ENCODE assay signal across 8 mouse cellular contexts in the genomic region with DNA sequence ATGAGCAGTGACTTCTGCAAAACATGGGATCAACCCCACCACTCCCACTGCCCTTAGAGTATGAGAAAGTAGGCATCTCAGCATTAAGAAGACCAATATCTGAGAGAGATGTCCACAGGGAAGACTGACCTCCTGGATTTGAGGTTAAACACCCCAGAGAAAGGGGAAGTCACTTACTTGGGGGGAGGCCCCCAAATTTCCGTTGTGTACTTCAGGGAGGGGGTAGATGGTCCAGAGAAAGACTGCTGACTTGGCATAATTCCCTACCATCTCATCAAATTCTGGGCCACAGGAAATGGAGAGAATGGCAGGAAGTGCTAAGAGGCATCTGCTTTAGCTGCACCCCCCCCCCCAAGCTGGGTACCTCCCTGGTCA. TPM values are rescaled to one million over a fixed set of nuclear protein-coding genes. Genes with fewer than 3 reads are reported as not detected.
DNase-seq lines count a peak whose midpoint lies in the region; ATAC-seq and TF ChIP-seq lines count a peak whose summit lies in the region.

No protein-coding gene starts in this region.

- TF ChIP-seq CTCF in small intestine, adult 2 months (IDR thresholded peaks at IDR 0.05; ENCODE audit: extremely low read depth, insufficient read length, insufficient replicate concordance, low read depth, low read length) = no peak

- H3K27ac ChIP-seq in forebrain, embryonic 13.5 days = no peak overlapping the region
- no peak overlapping the region for H3K27ac ChIP-seq in limb, embryonic 12.5 days
- peak overlapping the region; percentile 50 for H3K27ac ChIP-seq in small intestine, adult 2 months (ENCODE audit: insufficient read depth, low read depth, low read length)

- no peak for ATAC-seq in forebrain, embryonic 13.5 days
- no peak for ATAC-seq in limb, embryonic 12.5 days (ENCODE audit: insufficient number of reproducible peaks, insufficient read depth, low FRiP score, low TSS enrichment, low read depth)

- no peaks in the 10 kb centered on the region for H3K27me3 ChIP-seq in forebrain, embryonic 13.5 days
- no peaks in the 10 kb centered on the region for H3K27me3 ChIP-seq in limb, embryonic 12.5 days
- H3K27me3 ChIP-seq in small intestine, adult 2 months (ENCODE audit: control insufficient read depth, insufficient read depth, low read length) = no peaks in the 10 kb centered on the region

- H3K4me3 ChIP-seq in forebrain, embryonic 13.5 days = peak overlapping the region; percentile 80
- peak overlapping the region; percentile 78 for H3K4me3 ChIP-seq in limb, embryonic 12.5 days (replicated peaks)
- H3K4me3 ChIP-seq in small intestine, adult 2 months (ENCODE audit: low read depth, low read length) = peak overlapping the region; percentile 55

- H3K36me3 ChIP-seq in forebrain, embryonic 13.5 days (ENCODE audit: poor library complexity, severe bottlenecking) = peaks cover 30% of the 10 kb centered on the region
- peaks cover 31% of the 10 kb centered on the region for H3K36me3 ChIP-seq in limb, embryonic 12.5 days
- peaks cover 16% of the 10 kb centered on the region; the same call in 1 of the 2 replicates for H3K36me3 ChIP-seq in small intestine, adult 2 months (ENCODE audit: control insufficient read depth, insufficient read depth, low read length)

- peaks cover 33% of the 10 kb centered on the region for H3K4me1 ChIP-seq in forebrain, embryonic 13.5 days
- peaks cover 15% of the 10 kb centered on the region for H3K4me1 ChIP-seq in limb, embryonic 12.5 days (replicated peaks)
- H3K4me1 ChIP-seq in small intestine, adult 2 months (ENCODE audit: control insufficient read depth, insufficient read depth, insufficient read length, low read length) = no peaks in the 10 kb centered on the region

- TF ChIP-seq POLR2A in small intestine, adult 2 months (IDR thresholded peaks at IDR 0.05; ENCODE audit: low read depth, low read length) = no peak

- H3K9me3 ChIP-seq in forebrain, embryonic 13.5 days (replicated peaks) = no peaks in the 10 kb centered on the region
- no peaks in the 10 kb centered on the region for H3K9me3 ChIP-seq in limb, embryonic 12.5 days

- H3K4me2 ChIP-seq in forebrain, embryonic 13.5 days = peak overlapping the region; percentile 83
- peak overlapping the region; percentile 73 for H3K4me2 ChIP-seq in limb, embryonic 12.5 days

- peak; percentile 23 for DNase-seq in lung, postnatal 10 days
- DNase-seq in lung, postnatal 36 days = no peak
- DNase-seq in adrenal gland, postnatal 4 days (ENCODE audit: low spot score in 2 of 2) = no peak
- no peak for DNase-seq in c-Kit-positive CD71-positive TER-119-positive erythroid progenitor cells, embryonic 14.5 days (ENCODE audit: low spot score)
- no peak for DNase-seq in gastrocnemius, adult 18-20 months (ENCODE audit: low spot score)

- peak overlapping the region; percentile 89 for H3K9ac ChIP-seq in forebrain, embryonic 13.5 days
- H3K9ac ChIP-seq in limb, embryonic 12.5 days (replicated peaks) = peak overlapping the region; percentile 83; the same call in 1 of the 2 replicates

- WGBS in forebrain, embryonic 13.5 days = 55% methylated on average over 1 of the region's 1 CpGs
- WGBS in limb, embryonic 12.5 days = 83% methylated on average over 1 of the region's 1 CpGs
- WGBS in small intestine, adult 2 months = 72% methylated on average over 1 of the region's 1 CpGs

RNA-seq across cellular contexts. Expression of gene Arrb2, which starts 1.1 kb away (rescaled TPM):
- polyA plus RNA-seq in forebrain, embryonic 13.5 days (2015; fragmentation: Nextera tagmentation; extraction: Ambion mirVana) = 33.0 and 33.2 TPM in 2 replicates
- polyA plus RNA-seq in limb, embryonic 12.5 days (2016; fragmentation: Nextera tagmentation; extraction: Ambion mirVana) = 18.8 and 19.5 TPM in 2 replicates
- polyA plus RNA-seq in small intestine, adult 2 months (2012; rRNA removed) = 15.3 and 23.2 TPM in 2 replicates
- total RNA-seq in adrenal gland, postnatal 4 days (2021) = 10 to 100 TPM; 30.4 to 32.3 TPM
- total RNA-seq in gastrocnemius, adult 18-20 months (2021) = 1 to 10 TPM; 7.6 to 9.0 TPM

RNA-seq across cellular contexts. Expression of gene Med11, which starts 18.2 kb away (rescaled TPM):
- 36.6 and 40.8 TPM in 2 replicates for polyA plus RNA-seq in forebrain, embryonic 13.5 days (2015; fragmentation: Nextera tagmentation; extraction: Ambion mirVana)
- 43.0 and 44.0 TPM in 2 replicates for polyA plus RNA-seq in limb, embryonic 12.5 days (2016; fragmentation: Nextera tagmentation; extraction: Ambion mirVana)
- 16.4 and 24.1 TPM in 2 replicates for polyA plus RNA-seq in small intestine, adult 2 months (2012; rRNA removed)
- total RNA-seq in adrenal gland, postnatal 4 days (2021) = 10 to 100 TPM; 17.3 to 18.6 TPM
- 1 to 10 TPM; 4.2 to 4.9 TPM for total RNA-seq in gastrocnemius, adult 18-20 months (2021)

RNA-seq across cellular contexts. Expression of gene Pelp1, which starts 23.7 kb away (rescaled TPM):
- 32.0 and 36.3 TPM in 2 replicates for polyA plus RNA-seq in forebrain, embryonic 13.5 days (2015; fragmentation: Nextera tagmentation; extraction: Ambion mirVana)
- 44.7 and 53.5 TPM in 2 replicates for polyA plus RNA-seq in limb, embryonic 12.5 days (2016; fragmentation: Nextera tagmentation; extraction: Ambion mirVana)
- 7.5 and 12.2 TPM in 2 replicates for polyA plus RNA-seq in small intestine, adult 2 months (2012; rRNA removed)
- total RNA-seq in adrenal gland, postnatal 4 days (2021) = 10 to 100 TPM; 37.2 to 40.5 TPM
- 10 to 100 TPM; 17.9 to 19.2 TPM for total RNA-seq in gastrocnemius, adult 18-20 months (2021)

RNA-seq across cellular contexts. Expression of gene Zmynd15, which starts 25.7 kb away (rescaled TPM):
- 0.37 and 0.58 TPM in 2 replicates for polyA plus RNA-seq in forebrain, embryonic 13.5 days (2015; fragmentation: Nextera tagmentation; extraction: Ambion mirVana)
- 0.40 and 0.58 TPM in 2 replicates for polyA plus RNA-seq in limb, embryonic 12.5 days (2016; fragmentation: Nextera tagmentation; extraction: Ambion mirVana)
- 2.5 and 7.1 TPM in 2 replicates for polyA plus RNA-seq in small intestine, adult 2 months (2012; rRNA removed)
- 1 to 10 TPM; 2.2 to 2.3 TPM for total RNA-seq in adrenal gland, postnatal 4 days (2021)
- under 1 TPM; 0.19 to 0.25 TPM for total RNA-seq in gastrocnemius, adult 18-20 months (2021)

RNA-seq across cellular contexts. Expression of gene Cxcl16, which starts 26.2 kb away (rescaled TPM):
- polyA plus RNA-seq in forebrain, embryonic 13.5 days (2015; fragmentation: Nextera tagmentation; extraction: Ambion mirVana) = 0.71 and 0.83 TPM in 2 replicates
- 1.1 and 1.9 TPM in 2 replicates for polyA plus RNA-seq in limb, embryonic 12.5 days (2016; fragmentation: Nextera tagmentation; extraction: Ambion mirVana)
- 28.1 and 48.0 TPM in 2 replicates for polyA plus RNA-seq in small intestine, adult 2 months (2012; rRNA removed)
- total RNA-seq in adrenal gland, postnatal 4 days (2021) = 1 to 10 TPM; 5.8 to 7.4 TPM
- 1 to 10 TPM in 1 of 2 experiments, under 1 TPM in 1; 0.73 to 1.2 TPM for total RNA-seq in gastrocnemius, adult 18-20 months (2021)
